Mouse (Mus musculus) limb, embryonic 15.5 days (tissue): Measurements from ENCODE around the gene Cacna1c. TPM values are rescaled to one million over a fixed set of nuclear protein-coding genes. Genes with fewer than 3 reads are reported as not detected.

Experiments
- ATAC-seq: fragments of 200-750 bp; cut with Nextera tagmentation; 2 replicates; pipeline ENCODE4 v1.8.0; 2017; ENCODE audit warnings: low read depth, moderate TSS enrichment; ENCODE audit not compliant: insufficient number of reproducible peaks, low FRiP score, low TSS enrichment
- H3K27ac ChIP-seq: fragments of 300-500 bp; sonication (generic); 2 replicates; pipeline ENCODE4 v1.5.1; 2015; ENCODE audit warnings: moderate library complexity, mild to moderate bottlenecking, inconsistent platforms
- H3K27me3 ChIP-seq: fragments of 300-500 bp; sonication (generic); 2 replicates; pipeline ENCODE4 v1.6.1; 2015; ENCODE audit warnings: inconsistent platforms
- H3K36me3 ChIP-seq: fragments of 300-500 bp; sonication (generic); 2 replicates; pipeline ENCODE4 v1.6.1; 2015; ENCODE audit warnings: inconsistent platforms
- H3K4me1 ChIP-seq: fragments of 300-500 bp; sonication (generic); 2 replicates; pipeline ENCODE4 v1.6.1; 2015; ENCODE audit warnings: inconsistent platforms
- H3K4me2 ChIP-seq: fragments of 300-500 bp; sonication (generic); 2 replicates; pipeline ENCODE4 v1.6.1; 2015; ENCODE audit warnings: mild to moderate bottlenecking, inconsistent platforms
- H3K4me3 ChIP-seq: fragments of 300-500 bp; sonication (generic); 2 replicates; pipeline ENCODE4 v1.5.1; 2015; ENCODE audit warnings: mild to moderate bottlenecking, inconsistent platforms
- H3K9ac ChIP-seq: fragments of 300-500 bp; sonication (generic); 2 replicates; pipeline ENCODE4 v1.6.1; 2015; ENCODE audit warnings: inconsistent platforms
- H3K9me3 ChIP-seq: fragments of 300-500 bp; sonication (generic); 2 replicates; pipeline ENCODE4 v1.6.1; 2016; ENCODE audit warnings: inconsistent platforms
- WGBS: fragments of 180-500 bp; shearing (Covaris S2); methylation state at CpG from one replicate; pipeline ENCODE4 v1.1.7; 2015; 5-methylcytosine and 5-hydroxymethylcytosine counted together
- polyA plus RNA-seq: library from polyadenylated mRNA; unstranded; fragments of >200 nt; fragmentation: Nextera tagmentation; extraction: Ambion mirVana; gene quantifications from 2 replicates; pipeline ENCODE4 v1.2.1, GENCODE M21; 2015

Gene Cacna1c
- polyA plus RNA-seq, 1 experiment from 2014 or later: 6.2 TPM

GRCm38 (mm10) chr6:118758290-118758907 is 437.8 kb downstream of the Cacna1c start:
- ATAC-seq: no peak
- no peaks in the 10 kb centered on the region for H3K27me3 ChIP-seq
- H3K9ac ChIP-seq: no peak overlapping the region
- H3K4me3 ChIP-seq: no peak overlapping the region
- H3K36me3 ChIP-seq: no peaks in the 10 kb centered on the region
- H3K4me1 ChIP-seq: no peaks in the 10 kb centered on the region
- WGBS: 49% methylated on average over 7 of the region's 7 CpGs
- H3K4me2 ChIP-seq: no peak overlapping the region
- no peaks in the 10 kb centered on the region for H3K9me3 ChIP-seq
- no peak overlapping the region for H3K27ac ChIP-seq

DNA sequence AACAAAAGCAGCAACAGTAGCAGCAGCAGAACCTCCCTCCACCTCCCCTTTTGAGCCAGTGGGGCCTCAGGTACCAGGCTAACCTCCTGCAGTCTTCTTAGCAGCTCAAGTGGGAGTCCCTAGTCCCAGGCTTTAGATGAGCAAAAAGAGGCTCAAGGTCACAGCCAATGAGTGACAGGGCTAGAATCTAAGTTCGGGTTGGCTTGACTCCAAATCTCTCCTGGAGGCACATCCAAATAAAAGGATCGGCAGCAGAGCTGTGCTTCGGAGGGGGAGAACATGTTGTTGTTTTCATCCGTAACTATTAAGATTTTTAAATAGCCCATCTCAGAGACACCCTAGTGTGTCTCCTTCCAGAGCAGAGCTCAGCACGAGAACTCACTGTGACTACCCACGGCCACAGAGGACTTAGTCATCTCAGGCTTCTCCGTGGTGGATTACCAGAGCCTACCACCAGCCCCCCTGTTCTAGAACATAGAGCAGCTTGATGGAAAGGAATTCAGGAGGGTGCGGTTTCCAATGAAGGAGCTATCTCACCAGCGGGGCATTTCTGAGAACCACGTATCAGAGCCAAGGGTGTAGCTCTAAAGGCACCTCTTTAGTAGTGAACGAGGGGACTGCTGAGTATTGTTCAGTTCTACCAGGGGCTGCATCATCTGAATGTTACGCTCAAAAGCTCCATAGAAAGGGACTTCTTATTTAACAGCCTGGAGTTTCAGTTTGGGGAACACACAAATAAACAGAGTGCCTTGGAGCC is 438.5 kb downstream of the Cacna1c start:
- Histone ChIP-seq H3K4me3 (no peak overlapping the region), H3K36me3 (no peaks in the 10 kb centered on the region), H3K9me3 (no peaks in the 10 kb centered on the region), H3K4me1 (no peaks in the 10 kb centered on the region), H3K27ac (no peak overlapping the region), H3K27me3 (no peaks in the 10 kb centered on the region), H3K9ac (no peak overlapping the region), H3K4me2 (no peak overlapping the region)
- no peak for ATAC-seq
- WGBS: 64% methylated on average over 12 of the region's 12 CpGs

GRCm38 (mm10) chr6:118756511-118756910 is 439.7 kb downstream of the Cacna1c start:
- H3K4me1 ChIP-seq: no peaks in the 10 kb centered on the region
- 9% methylated on average over 4 of the region's 4 CpGs for WGBS

GRCm38 (mm10) chr6:118755768-118756167 is 440.4 kb downstream of the Cacna1c start:
- 92% methylated on average over 5 of the region's 5 CpGs for WGBS
- no peaks in the 10 kb centered on the region for H3K4me1 ChIP-seq

More at GRCm38 (mm10) chr6:118756511-118756910, 439.7 kb downstream of the Cacna1c start:
- Histone ChIP-seq H3K9me3 (no peaks in the 10 kb centered on the region), H3K9ac (no peak overlapping the region), H3K36me3 (0 out of 2 replicates have a peak, but pooled peaks cover 2% of the 10 kb centered on the region), H3K27ac (no peak overlapping the region), H3K4me3 (no peak overlapping the region), H3K4me2 (no peak overlapping the region), H3K27me3 (no peaks in the 10 kb centered on the region)
- no peak for ATAC-seq

GRCm38 (mm10) chr6:118754439-118754838 is 441.8 kb downstream of the Cacna1c start:
- Histone ChIP-seq H3K4me1 (no peaks in the 10 kb centered on the region), H3K9ac (no peak overlapping the region), H3K9me3 (no peaks in the 10 kb centered on the region), H3K4me3 (no peak overlapping the region), H3K27ac (no peak overlapping the region), H3K4me2 (no peak overlapping the region), H3K27me3 (no peaks in the 10 kb centered on the region), H3K36me3 (peaks cover 5% of the 10 kb centered on the region; the same call in 1 of the 2 replicates)
- ATAC-seq: no peak
- WGBS: 69% methylated on average over 3 of the region's 3 CpGs

More at GRCm38 (mm10) chr6:118755768-118756167, 440.4 kb downstream of the Cacna1c start:
- H3K27ac ChIP-seq: no peak overlapping the region
- no peak overlapping the region for H3K9ac ChIP-seq
- ATAC-seq: no peak
- H3K36me3 ChIP-seq: 0 out of 2 replicates have a peak, but pooled peaks cover 2% of the 10 kb centered on the region
- no peaks in the 10 kb centered on the region for H3K9me3 ChIP-seq
- no peak overlapping the region for H3K4me3 ChIP-seq
- H3K27me3 ChIP-seq: no peaks in the 10 kb centered on the region
- no peak overlapping the region for H3K4me2 ChIP-seq

DNA sequence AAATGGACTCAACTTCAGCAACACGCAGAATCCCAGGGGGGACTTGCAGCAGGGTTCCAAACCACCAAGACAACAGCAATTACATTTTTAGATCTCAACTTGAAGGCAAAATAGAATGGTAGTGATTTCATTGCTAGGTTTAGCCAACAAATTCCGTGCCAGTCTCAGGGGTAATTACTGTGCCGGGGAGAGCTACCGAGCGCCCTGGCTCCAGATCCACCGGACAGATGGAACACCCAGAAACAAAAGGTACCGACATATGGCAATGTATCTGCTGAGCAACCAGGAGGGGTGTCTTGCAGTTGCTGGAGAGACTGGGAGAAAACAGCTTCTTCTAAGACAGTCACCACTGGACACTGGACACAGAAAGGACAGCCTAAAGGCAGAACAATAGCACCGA is 442.4 kb downstream of the Cacna1c start:
- 85% methylated on average over 8 of the region's 8 CpGs for WGBS
- H3K4me1 ChIP-seq: no peaks in the 10 kb centered on the region
- ATAC-seq: no peak
- peaks cover 5% of the 10 kb centered on the region; the same call in 1 of the 2 replicates for H3K36me3 ChIP-seq
- H3K4me2 ChIP-seq: no peak overlapping the region
- H3K27me3 ChIP-seq: no peaks in the 10 kb centered on the region
- H3K9me3 ChIP-seq: no peaks in the 10 kb centered on the region
- no peak overlapping the region for H3K4me3 ChIP-seq
- H3K9ac ChIP-seq: no peak overlapping the region
- no peak overlapping the region for H3K27ac ChIP-seq

GRCm38 (mm10) chr6:118753064-118753463 is 443.2 kb downstream of the Cacna1c start:
- H3K4me2 ChIP-seq: no peak overlapping the region

DNA sequence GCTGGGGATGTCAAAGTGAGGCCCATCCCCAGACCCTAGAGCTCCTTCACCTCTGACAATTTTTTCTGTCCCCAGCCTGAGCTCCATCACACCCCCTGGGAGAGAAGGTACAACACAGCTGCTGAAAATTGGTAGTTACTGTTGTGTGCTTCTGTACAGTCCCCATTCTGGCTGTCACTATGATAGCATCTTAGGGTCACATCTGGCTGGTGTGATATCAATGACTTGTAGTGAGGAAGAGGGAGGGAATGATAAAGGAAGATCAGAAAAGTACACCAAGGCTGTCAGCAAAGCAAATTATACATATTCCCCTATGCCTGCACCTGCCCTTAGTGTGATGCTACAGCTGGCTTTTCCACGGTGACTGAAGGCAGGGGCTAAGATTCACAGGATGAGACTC is 446.9 kb downstream of the Cacna1c start:
- Histone ChIP-seq H3K9ac (no peak overlapping the region), H3K36me3 (peaks cover 5% of the 10 kb centered on the region; the same call in 1 of the 2 replicates), H3K9me3 (no peaks in the 10 kb centered on the region), H3K4me2 (no peak overlapping the region), H3K4me1 (no peaks in the 10 kb centered on the region), H3K4me3 (no peak overlapping the region), H3K27ac (no peak overlapping the region), H3K27me3 (no peaks in the 10 kb centered on the region)
- 73% methylated on average over 1 of the region's 1 CpGs for WGBS
- ATAC-seq: no peak

More at GRCm38 (mm10) chr6:118753064-118753463, 443.2 kb downstream of the Cacna1c start:
- ATAC-seq: no peak
- Histone ChIP-seq H3K36me3 (peaks cover 5% of the 10 kb centered on the region; the same call in 1 of the 2 replicates), H3K4me1 (no peaks in the 10 kb centered on the region), H3K27me3 (no peaks in the 10 kb centered on the region), H3K9me3 (no peaks in the 10 kb centered on the region), H3K9ac (no peak overlapping the region), H3K4me3 (no peak overlapping the region), H3K27ac (no peak overlapping the region)
- 76% methylated on average over 5 of the region's 5 CpGs for WGBS

- Histone ChIP-seq H3K36me3 (no peaks in the 10 kb centered on the region), H3K27me3 (no peaks in the 10 kb centered on the region), H3K4me2 (no peak overlapping the region), H3K4me1 (no peaks in the 10 kb centered on the region), H3K4me3 (no peak overlapping the region), H3K9ac (no peak overlapping the region), H3K9me3 (no peaks in the 10 kb centered on the region), H3K27ac (no peak overlapping the region)
- ATAC-seq: no peak
- WGBS: 63% methylated on average over 6 of the region's 6 CpGs
These were observed 453.5 kb downstream of the Cacna1c start for GRCm38 (mm10) chr6:118742701-118743100.

- Histone ChIP-seq H3K36me3 (no peaks in the 10 kb centered on the region), H3K9ac (no peak overlapping the region), H3K9me3 (no peaks in the 10 kb centered on the region), H3K4me3 (no peak overlapping the region), H3K4me2 (no peak overlapping the region), H3K4me1 (no peaks in the 10 kb centered on the region), H3K27ac (no peak overlapping the region), H3K27me3 (no peaks in the 10 kb centered on the region)
- 89% methylated on average over 14 of the region's 14 CpGs for WGBS
- ATAC-seq: no peak
These were observed 454.4 kb downstream of the Cacna1c start for GRCm38 (mm10) chr6:118741841-118742240.

GRCm38 (mm10) chr6:118739961-118740599 is 456.1 kb downstream of the Cacna1c start:
- Histone ChIP-seq H3K9me3 (no peaks in the 10 kb centered on the region), H3K27me3 (no peaks in the 10 kb centered on the region), H3K4me1 (no peaks in the 10 kb centered on the region), H3K9ac (no peak overlapping the region), H3K4me2 (no peak overlapping the region), H3K27ac (no peak overlapping the region), H3K36me3 (no peaks in the 10 kb centered on the region), H3K4me3 (no peak overlapping the region)
- 79% methylated on average over 9 of the region's 9 CpGs for WGBS
- ATAC-seq: no peak

GRCm38 (mm10) chr6:118739344-118739743 is 456.9 kb downstream of the Cacna1c start:
- no peak overlapping the region for H3K4me2 ChIP-seq
- H3K36me3 ChIP-seq: 0 out of 2 replicates have a peak, but pooled peaks cover 2% of the 10 kb centered on the region
- no peaks in the 10 kb centered on the region for H3K4me1 ChIP-seq
- WGBS: 60% methylated on average over 4 of the region's 4 CpGs
- no peaks in the 10 kb centered on the region for H3K27me3 ChIP-seq
- H3K9me3 ChIP-seq: no peaks in the 10 kb centered on the region
- H3K4me3 ChIP-seq: no peak overlapping the region
- no peak overlapping the region for H3K27ac ChIP-seq
- ATAC-seq: no peak
- no peak overlapping the region for H3K9ac ChIP-seq
